Mouse (Mus musculus) left cerebral cortex, postnatal 36 days (tissue): ENCODE measurements at regions not wholly inside any gene's neighbourhood (a gene's known extent, or its start where the extent isn't known, plus 50 kb on each side); places are given as distances from the start of the nearest gene placed in this dataset.
A peak's percentile ranks its signal among the peaks of the same experiment; 100 is the strongest.

Experiments used
- DNase-seq, 2 experiments: peaks; one replicate each; pipeline ENCODE4 v3.0.0; 2021 to 2022; ENCODE audit warnings: low spot score in 2 of 2, mixed read lengths in 1 of 2
- intact Hi-C: fragments of 180-260 bp; cut with DNase I; formaldehyde crosslinking; loops from one replicate; pipeline ENCODE4 v1.15.1; 2025

GRCm38 (mm10) chr8:127662776-127663499 lies 599.2 kb downstream of the Pard3 start:
- intact Hi-C loops = no loop called here
- no peak for DNase-seq

GRCm38 (mm10) chr8:127666606-127667005 lies 602.9 kb downstream of the Pard3 start:
- intact Hi-C loops = no loop called here
- DNase-seq = no peak

GRCm38 (mm10) chr8:127668991-127669390 lies 605.3 kb downstream of the Pard3 start:
- intact Hi-C loops = no loop called here
- no peak for DNase-seq

GRCm38 (mm10) chr8:127674063-127674462 lies 610.4 kb downstream of the Pard3 start:
- intact Hi-C loops = no loop called here
- no peak for DNase-seq

GRCm38 (mm10) chr8:127675377-127675776 lies 611.7 kb downstream of the Pard3 start:
- DNase-seq = peak; percentile 47 to 49
- intact Hi-C loops = no loop called here

- DNase-seq = no peak
- intact Hi-C loops = no loop called here
Observed at GRCm38 (mm10) chr8:127680205-127680604, 616.5 kb downstream of the Pard3 start.

GRCm38 (mm10) chr8:127684213-127684612 lies 620.5 kb downstream of the Pard3 start:
- intact Hi-C loops = no loop called here
- peak; percentile 17 to 30 for DNase-seq

GRCm38 (mm10) chr8:127690792-127691191 lies 627.1 kb downstream of the Pard3 start:
- intact Hi-C loops = no loop called here
- DNase-seq = no peak

- peak; percentile 14 to 19 for DNase-seq
- intact Hi-C loops = no loop called here
Observed at GRCm38 (mm10) chr8:127698404-127698803, 634.7 kb downstream of the Pard3 start.

GRCm38 (mm10) chr8:127704406-127704805 lies 640.7 kb downstream of the Pard3 start:
- intact Hi-C loops = no loop called here
- DNase-seq = no peak

GRCm38 (mm10) chr8:127706051-127706835 lies 642.5 kb downstream of the Pard3 start:
- peak; percentile 80 to 89 for DNase-seq
- intact Hi-C loops = no loop called here

GRCm38 (mm10) chr8:127709439-127709838 lies 645.7 kb downstream of the Pard3 start:
- intact Hi-C loops = no loop called here
- DNase-seq = no peak

- intact Hi-C loops = no loop called here
- DNase-seq = no peak
Observed at GRCm38 (mm10) chr8:127715097-127715496, 643.3 kb upstream of the Nrp1 start.

GRCm38 (mm10) chr8:127717969-127718368 lies 640.4 kb upstream of the Nrp1 start:
- DNase-seq = no peak
- intact Hi-C loops = no loop called here

GRCm38 (mm10) chr8:127719881-127720280 lies 638.5 kb upstream of the Nrp1 start:
- intact Hi-C loops = no loop called here
- DNase-seq = no peak

GRCm38 (mm10) chr8:127720593-127721290 lies 637.7 kb upstream of the Nrp1 start:
- no peak for DNase-seq
- intact Hi-C loops = no loop called here

GRCm38 (mm10) chr8:127721624-127722023 lies 636.8 kb upstream of the Nrp1 start:
- no peak for DNase-seq

GRCm38 (mm10) chr8:127734059-127734458 lies 624.3 kb upstream of the Nrp1 start:
- no peak for DNase-seq
- intact Hi-C loops = no loop called here

More at GRCm38 (mm10) chr8:127721624-127722023, 636.8 kb upstream of the Nrp1 start:
- intact Hi-C loops = no loop called here

GRCm38 (mm10) chr8:127742236-127742635 lies 616.2 kb upstream of the Nrp1 start:
- no peak for DNase-seq
- intact Hi-C loops = no loop called here

- intact Hi-C loops = no loop called here
- no peak for DNase-seq
Observed at GRCm38 (mm10) chr8:127745221-127745620, 613.2 kb upstream of the Nrp1 start.
